Mouse (Mus musculus) frontal cortex, postnatal 10 days (tissue): ENCODE measurements at regions not wholly inside any gene's neighbourhood (a gene's known extent, or its start where the extent isn't known, plus 50 kb on each side); places are given as distances from the start of the nearest gene placed in this dataset.

ENCODE experiments used
- DNase-seq, 2 experiments: peaks; one replicate each; pipeline ENCODE4 v3.0.0; 2022; ENCODE audit warnings: low spot score in 2 of 2, mixed read lengths in 1 of 2

GRCm38 (mm10) chr1:121842381-121843075 is 274.7 kb upstream of the Ddx18 start:
- DNase-seq = no peak

- no peak for DNase-seq
These were observed 265.8 kb upstream of the Ddx18 start for GRCm38 (mm10) chr1:121833559-121833958.

- peak in 1 of 2 experiments; percentile 8 for DNase-seq
These were observed 262.5 kb upstream of the Ddx18 start for GRCm38 (mm10) chr1:121830242-121830641.

GRCm38 (mm10) chr1:121822950-121823349 is 255.2 kb upstream of the Ddx18 start:
- no peak for DNase-seq

- DNase-seq = no peak
These were observed 235.5 kb upstream of the Ddx18 start for GRCm38 (mm10) chr1:121803338-121803737.

GRCm38 (mm10) chr1:121802476-121802875 is 234.7 kb upstream of the Ddx18 start:
- no peak for DNase-seq

GRCm38 (mm10) chr1:121798502-121798901 is 230.7 kb upstream of the Ddx18 start:
- peak in 1 of 2 experiments; percentile 7 for DNase-seq

- DNase-seq = no peak
These were observed 227.4 kb upstream of the Ddx18 start for GRCm38 (mm10) chr1:121795024-121795786.

DNA sequence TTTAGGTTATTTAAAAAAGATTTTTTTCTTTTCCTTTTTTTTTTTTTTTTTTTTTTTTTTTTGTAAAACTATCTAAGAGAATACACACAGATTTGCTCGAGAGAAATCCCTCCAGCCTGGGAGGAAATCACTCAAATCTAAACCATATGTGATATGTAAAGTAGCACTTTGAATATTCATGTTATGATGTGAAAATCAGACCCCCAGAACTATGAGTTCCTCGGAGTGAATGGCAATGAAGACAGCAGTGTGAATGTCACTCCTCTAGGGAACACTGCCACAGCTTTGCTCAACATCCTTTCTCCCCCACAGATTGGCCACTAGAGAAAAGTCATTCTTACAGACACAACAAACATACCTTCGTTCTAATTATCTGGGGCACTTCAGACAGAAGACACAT is 217.8 kb upstream of the Ddx18 start:
- no peak for DNase-seq

GRCm38 (mm10) chr1:121773988-121774387 is 206.2 kb upstream of the Ddx18 start:
- DNase-seq = no peak

DNA sequence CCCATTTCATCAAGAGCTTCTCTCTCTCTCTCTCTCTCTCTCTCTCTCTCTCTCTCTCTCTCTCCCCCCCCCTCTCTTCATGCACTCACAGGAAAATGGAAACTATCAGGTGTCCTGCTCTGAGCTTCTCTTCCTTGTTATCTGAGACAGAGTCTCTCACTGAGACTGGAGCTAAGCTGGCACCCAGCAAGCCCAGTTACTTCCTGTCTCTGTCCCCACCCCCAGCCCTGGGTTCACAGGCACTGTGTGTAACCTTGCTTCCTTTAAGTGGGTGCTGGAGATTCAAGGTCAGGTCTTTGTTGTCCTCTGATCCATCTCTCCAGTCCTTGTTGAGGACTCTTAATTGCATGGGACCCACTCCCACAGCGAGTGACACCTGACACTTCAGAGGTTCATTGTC is 203.7 kb upstream of the Ddx18 start:
- DNase-seq = no peak

DNA sequence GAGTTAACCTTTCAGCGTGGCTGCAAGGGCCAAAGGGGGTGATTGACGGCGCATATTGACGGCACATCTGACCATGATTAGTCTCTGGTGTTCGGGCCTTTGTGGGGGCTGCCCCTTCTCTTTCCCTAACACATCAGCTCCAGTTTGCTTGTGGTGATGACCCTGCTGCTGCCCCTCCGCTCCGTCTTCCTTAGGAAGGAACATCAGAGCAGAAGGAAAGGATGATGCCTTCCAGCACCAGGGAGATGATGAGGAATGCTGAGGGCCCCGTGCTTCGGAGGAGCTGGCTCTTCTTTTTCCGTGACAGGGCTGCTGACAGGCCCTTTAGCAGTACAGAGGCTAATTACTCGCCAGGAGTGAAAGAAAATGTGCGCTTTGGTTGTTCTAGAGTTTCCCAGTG is 203.1 kb upstream of the Ddx18 start:
- no peak for DNase-seq

DNA sequence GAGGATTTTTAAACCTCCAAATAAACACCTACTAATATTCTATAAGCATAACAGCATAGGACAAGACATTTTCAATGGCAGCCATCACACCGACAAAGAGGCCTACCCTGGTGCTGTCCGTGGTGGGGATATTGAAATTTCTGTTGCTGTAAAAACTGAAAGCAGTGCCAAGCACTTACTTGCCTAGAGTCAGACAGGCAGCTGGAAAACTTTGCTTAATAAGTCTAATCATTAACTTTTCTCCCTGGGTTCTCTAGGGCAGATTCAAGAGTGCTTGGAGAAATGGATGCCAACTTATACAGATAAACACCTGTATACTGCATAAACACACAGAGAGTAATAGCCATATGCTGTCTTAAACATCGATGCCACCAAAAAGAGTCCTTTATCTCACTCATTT is 192.3 kb upstream of the Ddx18 start:
- no peak for DNase-seq

DNA sequence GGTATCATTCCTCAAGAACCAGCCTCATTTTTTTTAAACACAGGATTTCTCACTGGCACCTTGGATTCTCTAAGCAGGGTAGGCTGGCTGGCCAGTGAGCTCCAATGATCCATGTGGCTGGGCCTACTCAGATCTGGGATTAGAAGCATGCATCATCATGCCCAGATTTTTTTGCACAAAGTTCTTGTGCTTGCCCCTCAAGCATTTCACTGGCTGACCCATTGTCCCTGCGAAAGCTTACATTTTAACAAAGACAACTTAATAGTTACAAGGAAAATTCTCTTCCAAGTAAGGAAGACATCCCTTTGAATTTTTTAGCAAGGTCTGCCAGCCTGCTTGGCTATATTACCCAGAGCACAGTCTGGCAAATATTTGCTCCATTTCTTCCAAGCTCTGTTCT is 177.4 kb upstream of the Ddx18 start:
- no peak for DNase-seq

GRCm38 (mm10) chr1:121735113-121735719 is 167.4 kb upstream of the Ddx18 start:
- no peak for DNase-seq

DNA sequence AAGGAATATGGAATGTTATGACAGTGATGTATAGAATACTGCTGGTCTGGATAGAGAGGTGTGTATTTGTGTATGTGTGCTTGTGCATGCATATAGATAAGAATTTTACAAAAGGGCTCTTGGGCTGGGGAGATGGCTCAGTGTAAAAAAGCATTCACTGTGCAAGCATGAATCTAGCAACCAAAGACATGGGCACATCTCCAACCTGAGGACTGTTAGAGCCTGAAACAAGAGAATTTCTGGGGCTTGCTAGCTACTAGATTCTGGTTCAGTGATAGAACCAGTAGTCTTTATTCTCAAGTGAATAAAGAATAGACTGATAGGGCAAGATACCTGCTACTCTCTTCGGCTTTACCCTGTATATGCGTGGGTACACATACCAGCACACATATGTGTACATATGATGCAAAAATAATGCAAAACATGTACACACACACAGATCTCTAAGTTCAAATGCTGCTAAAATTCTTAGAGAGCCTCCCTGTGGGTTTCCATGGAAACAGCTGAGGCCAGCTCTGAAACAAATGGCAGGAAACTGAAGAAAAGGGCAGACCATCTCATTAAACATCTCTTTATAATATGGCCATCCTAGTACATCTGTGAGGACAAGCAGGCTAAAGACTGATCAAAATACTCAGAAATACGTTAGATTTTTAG is 166.8 kb upstream of the Ddx18 start:
- DNase-seq = no peak

DNA sequence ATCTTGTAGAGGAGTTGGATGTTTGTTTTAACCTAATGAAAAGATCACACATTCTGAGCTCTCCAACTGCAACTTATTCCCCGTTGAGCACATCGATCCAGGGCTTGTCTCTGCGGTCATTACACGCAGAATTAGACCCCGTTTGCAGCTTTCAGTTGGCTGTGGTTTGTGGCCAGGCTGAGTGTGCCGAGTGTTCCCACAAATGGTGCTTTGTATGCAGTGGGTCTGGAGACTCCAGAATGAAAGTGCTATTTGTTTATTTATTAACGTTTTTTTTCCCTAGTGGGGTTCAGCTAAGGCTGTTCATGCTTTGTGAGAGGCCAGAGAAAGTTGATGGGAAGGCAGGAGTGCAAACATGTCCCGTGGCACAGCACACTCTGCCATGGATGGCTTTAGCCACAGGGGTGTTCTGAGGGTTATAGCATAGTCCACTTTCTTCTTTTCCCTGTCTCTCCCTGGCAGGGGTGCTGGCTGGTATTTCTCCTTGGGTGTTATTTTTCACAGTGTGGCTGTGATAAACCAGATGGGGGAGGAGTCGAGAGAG is 141.6 kb upstream of the Ddx18 start:
- no peak for DNase-seq

GRCm38 (mm10) chr1:121708301-121708700 is 140.5 kb upstream of the Ddx18 start:
- no peak for DNase-seq

DNA sequence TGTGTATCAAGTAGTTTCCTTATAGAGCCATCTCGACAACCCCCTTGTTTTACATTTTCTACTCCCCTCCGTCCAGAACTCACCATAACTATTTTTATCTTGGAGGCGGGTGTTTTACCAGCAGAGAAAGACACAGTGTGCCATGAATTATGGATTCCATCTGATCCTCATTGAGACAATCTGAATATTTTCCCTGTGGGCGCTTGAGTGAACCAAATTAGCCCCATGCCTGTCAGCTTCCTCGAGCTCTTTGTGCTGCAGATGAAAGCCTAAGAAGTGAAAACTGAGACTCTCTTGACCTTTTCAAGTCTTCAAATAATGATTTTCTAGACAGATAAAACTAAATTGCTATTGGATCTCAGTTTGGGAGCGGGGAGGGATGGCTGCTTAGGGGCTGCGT is 134.0 kb upstream of the Ddx18 start:
- DNase-seq = no peak

- DNase-seq = no peak
These were observed 86.1 kb upstream of the Ddx18 start for GRCm38 (mm10) chr1:121653901-121654300.

DNA sequence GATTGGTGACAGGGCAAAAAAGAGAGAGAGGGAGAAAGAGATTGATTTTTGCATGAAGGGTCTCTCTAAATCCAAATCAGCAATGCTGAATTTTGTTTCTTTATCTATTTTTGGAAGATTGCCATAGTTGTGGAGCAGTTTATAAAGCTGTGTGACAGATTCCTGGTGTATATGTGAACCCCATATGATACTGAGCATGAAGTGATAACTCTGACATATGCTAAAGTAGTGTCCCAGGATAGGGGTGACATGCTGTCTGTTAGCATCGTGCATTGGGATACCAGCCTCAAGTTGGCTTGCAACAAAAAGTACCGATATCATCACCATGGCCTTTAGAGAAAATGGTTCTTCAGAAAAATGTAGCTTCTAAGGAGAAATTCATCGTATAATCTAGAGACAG is 82.3 kb upstream of the Ddx18 start:
- no peak for DNase-seq

DNA sequence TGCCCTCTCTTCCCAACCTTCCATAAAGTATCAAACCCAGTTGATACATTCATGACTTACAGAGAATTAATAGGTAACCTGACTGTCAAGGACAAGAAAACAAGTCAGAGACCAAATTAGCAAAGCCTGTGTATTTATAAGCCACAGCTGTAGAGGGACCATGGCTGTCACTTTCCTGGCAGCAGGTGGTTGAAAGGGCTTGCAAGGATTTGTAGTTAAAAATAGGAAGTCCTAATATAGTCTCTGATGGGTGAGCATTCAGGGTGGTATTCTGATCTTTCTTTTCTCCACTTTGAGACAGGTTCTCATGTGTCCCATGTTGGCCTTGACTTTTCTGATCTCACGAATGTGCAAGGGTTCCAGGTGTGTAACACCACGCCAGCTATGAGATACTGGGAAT is 63.7 kb upstream of the Ddx18 start:
- no peak for DNase-seq
